Mouse (Mus musculus) brain, embryonic 14.5 days (tissue): Measurements from ENCODE around the gene Spz1.

Experiments used
- CTCF ChIP-seq: fragments of 200-500 bp; IDR thresholded peaks from 2 replicates; pipeline ENCODE4 v1.5.1; 2012; ENCODE audit warnings: inconsistent platforms, mild to moderate bottlenecking, moderate library complexity, borderline replicate concordance; ENCODE audit not compliant: insufficient read depth, insufficient read length; ENCODE audit errors: extremely low read depth
- POLR2A ChIP-seq: fragments of 200-500 bp; IDR thresholded peaks from 2 replicates; pipeline ENCODE4 v1.6.1; 2012; ENCODE audit warnings: mild to moderate bottlenecking, inconsistent platforms, borderline replicate concordance; ENCODE audit not compliant: poor library complexity, insufficient read depth, insufficient read length, severe bottlenecking; ENCODE audit errors: extremely low read depth

GRCm38 (mm10) chr13:92533801-92534200, 42.2 kb downstream of the Spz1 start:
- no peak for TF ChIP-seq POLR2A
- no peak for TF ChIP-seq CTCF
